Mouse (Mus musculus) midbrain, postnatal 0 days (tissue): ENCODE results near the gene Pter. TPM values are rescaled to one million over a fixed set of nuclear protein-coding genes. Genes with fewer than 3 reads are reported as not detected.

Experiments used
- ATAC-seq: fragments of 200-750 bp; cut with Nextera tagmentation; 2 replicates; pipeline ENCODE4 v1.8.0; 2017; ENCODE audit warnings: moderate number of reproducible peaks, mild to moderate bottlenecking, moderate TSS enrichment, moderate library complexity; ENCODE audit not compliant: low FRiP score
- DNase-seq: peaks from one replicate; pipeline ENCODE4 v3.0.0-alpha.2; 2015; ENCODE audit warnings: low spot score
- H3K27ac ChIP-seq: fragments of 300-500 bp; sonication (generic); 2 replicates; pipeline ENCODE4 v1.5.1; 2014; ENCODE audit warnings: low read depth, mild to moderate bottlenecking, low read length, mixed read lengths
- H3K27me3 ChIP-seq: fragments of 300-500 bp; sonication (generic); 2 replicates; pipeline ENCODE4 v1.6.1; 2014; ENCODE audit warnings: low read length, control low read depth, mixed read lengths; ENCODE audit not compliant: insufficient read depth
- H3K36me3 ChIP-seq: fragments of 300-500 bp; sonication (generic); 2 replicates; pipeline ENCODE4 v1.6.1; 2014; ENCODE audit warnings: low read length, control low read depth, mixed read lengths; ENCODE audit not compliant: insufficient read depth
- H3K4me1 ChIP-seq: fragments of 300-500 bp; sonication (generic); 2 replicates; pipeline ENCODE4 v1.6.1; 2014; ENCODE audit warnings: mild to moderate bottlenecking, control low read depth, antibody characterized with exemption, low read length, mixed read lengths; ENCODE audit not compliant: insufficient read depth
- H3K4me2 ChIP-seq: fragments of 300-500 bp; sonication (generic); 2 replicates; pipeline ENCODE4 v1.6.1; 2014; ENCODE audit warnings: low read depth, mild to moderate bottlenecking, low read length, mixed read lengths; ENCODE audit not compliant: poor library complexity, severe bottlenecking
- H3K4me3 ChIP-seq: fragments of 300-500 bp; sonication (generic); 2 replicates; pipeline ENCODE4 v1.5.1; 2014; ENCODE audit warnings: low read depth, mild to moderate bottlenecking, low read length, moderate library complexity
- H3K9ac ChIP-seq: fragments of 300-500 bp; sonication (generic); replicated peaks from 2 replicates; pipeline ENCODE4 v1.6.1; 2014; ENCODE audit warnings: mild to moderate bottlenecking, low read length, moderate library complexity, mixed read lengths; ENCODE audit not compliant: poor library complexity, severe bottlenecking
- H3K9me3 ChIP-seq: fragments of 300-500 bp; sonication (generic); 2 replicates; pipeline ENCODE4 v1.6.1; 2016; ENCODE audit warnings: low read length, control low read depth
- CTCF ChIP-seq: IDR thresholded peaks from 2 replicates; pipeline ENCODE4 v1.5.1; 2016; ENCODE audit warnings: antibody characterized with exemption, mild to moderate bottlenecking
- WGBS: fragments of 180-500 bp; shearing (Covaris S2); extraction: QIAGEN DNeasy Blood & Tissue Kit; methylation state at CpG from one replicate; pipeline ENCODE4 v1.1.7; 2014; 5-methylcytosine and 5-hydroxymethylcytosine counted together
- polyA plus RNA-seq: library from polyadenylated mRNA; unstranded; fragments of >200 nt; fragmentation: Nextera tagmentation; extraction: Ambion mirVana; gene quantifications from 2 replicates; pipeline ENCODE4 v1.2.1, GENCODE M21; 2015
- total RNA-seq: library from RNA; depleted of rRNA; stranded (reverse); fragments of >200 nt; gene quantifications from 2 replicates; pipeline ENCODE4 v1.2.3, GENCODE M21; 2014; rRNA removed

Gene Pter
- total RNA-seq (4.8 and 6.1 TPM in 2 replicates), polyA plus RNA-seq (3.8 and 3.9 TPM in 2 replicates)

DNA sequence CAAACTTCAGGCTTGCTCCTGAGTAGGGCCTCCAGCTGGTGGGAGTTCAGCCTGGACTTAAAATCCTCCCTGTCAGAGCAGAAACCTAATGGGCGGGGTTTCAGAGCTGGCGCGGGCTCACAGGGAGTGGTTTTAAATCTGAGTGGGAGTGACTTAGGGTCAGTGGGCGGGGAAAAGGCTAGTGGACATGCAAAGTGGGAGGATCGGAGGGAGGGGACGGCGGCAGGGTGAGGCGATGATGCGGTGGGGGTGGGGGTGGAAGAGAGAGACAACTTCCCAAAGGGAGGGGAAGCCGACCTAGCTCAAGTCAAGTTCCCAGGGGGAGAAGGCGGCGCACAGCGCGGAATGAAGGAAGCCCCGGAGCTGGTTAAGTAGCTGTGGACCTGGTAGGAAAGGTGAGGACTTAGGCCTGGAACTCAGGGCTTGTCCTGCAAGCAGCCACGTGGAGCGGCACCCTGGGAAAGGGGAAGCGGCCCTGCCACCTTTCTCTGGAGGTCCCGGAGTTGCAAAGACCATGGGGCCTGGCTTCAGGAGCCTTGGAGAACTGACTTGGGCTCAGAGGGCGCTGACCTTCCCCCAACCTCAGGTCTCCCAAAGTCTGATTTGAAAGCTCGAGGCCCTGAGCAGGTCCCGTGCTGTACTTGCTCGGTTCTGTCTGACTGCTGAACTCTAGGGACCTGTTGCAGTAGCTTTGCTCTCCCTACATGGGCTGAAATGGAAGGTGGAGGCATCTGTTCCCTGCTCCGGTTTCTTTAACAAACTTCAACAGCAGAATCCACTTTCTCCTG lies at the start of gene Pter:
Gene Pter (plus strand): TSS at position 238 of the 788 bp plus-strand sequence.
- DNase-seq (peak; percentile 82), ATAC-seq (peak; percentile 84)
- peak within 1 kb of the TSS; percentile 47 for H3K4me2 ChIP-seq
- no peaks in the 10 kb centered on the region for H3K36me3 ChIP-seq
- H3K4me1 ChIP-seq, result no peaks in the 10 kb centered on the region
- peak within 1 kb of the TSS; percentile 34; the same call in 1 of the 2 replicates for H3K9ac ChIP-seq
- H3K27me3 ChIP-seq, result no peaks in the 10 kb centered on the region
- 3% methylated on average over 24 of the region's 24 CpGs for whole genome bisulfite sequencing
- H3K9me3 ChIP-seq, result no peaks in the 10 kb centered on the region
- no peak for TF ChIP-seq CTCF
- peak within 1 kb of the TSS; percentile 30 for H3K4me3 ChIP-seq
- H3K27ac ChIP-seq, result no peak within 1 kb of the TSS

DNA sequence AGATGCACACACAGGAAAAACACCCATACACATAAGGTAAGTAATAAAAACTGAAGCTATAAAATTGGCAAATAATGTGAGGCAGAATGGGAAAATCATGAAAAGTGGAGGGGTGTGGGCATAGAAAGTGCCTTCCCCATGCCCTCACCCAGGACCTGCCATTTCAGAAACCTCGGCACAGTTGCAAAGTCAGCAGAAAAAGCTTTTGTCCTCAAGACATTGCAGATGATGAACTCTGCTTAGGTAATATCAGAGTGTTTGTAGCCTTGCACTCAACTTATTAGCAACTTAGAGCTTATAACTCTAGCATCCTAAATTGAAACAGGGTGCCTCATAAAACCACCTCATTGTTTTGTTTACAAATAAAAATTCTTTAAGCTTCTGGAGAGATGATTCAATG lies 49.6 kb upstream of the Pter start:
- ATAC-seq (no peak), DNase-seq (no peak)
- TF ChIP-seq CTCF, result no peak
- H3K4me2 ChIP-seq, result no peak overlapping the region
- no peaks in the 10 kb centered on the region for H3K27me3 ChIP-seq
- 56% methylated on average over 1 of the region's 1 CpGs for WGBS
- no peaks in the 10 kb centered on the region for H3K9me3 ChIP-seq
- no peaks in the 10 kb centered on the region for H3K4me1 ChIP-seq
- no peaks in the 10 kb centered on the region for H3K36me3 ChIP-seq
- no peak overlapping the region for H3K4me3 ChIP-seq
- no peak overlapping the region for H3K9ac ChIP-seq
- H3K27ac ChIP-seq, result no peak overlapping the region

- Histone ChIP-seq H3K4me1 (no peaks in the 10 kb centered on the region), H3K4me3 (no peak overlapping the region), H3K4me2 (no peak overlapping the region), H3K27ac (no peak overlapping the region), H3K9me3 (no peaks in the 10 kb centered on the region), H3K36me3 (no peaks in the 10 kb centered on the region), H3K9ac (no peak overlapping the region), H3K27me3 (no peaks in the 10 kb centered on the region)
- no peak for ATAC-seq
- no peak for TF ChIP-seq CTCF
- WGBS, result 82% methylated on average over 2 of the region's 2 CpGs
- DNase-seq, result no peak
Measured at GRCm38 (mm10) chr2:12879492-12879891, 44.3 kb upstream of the Pter start.

DNA sequence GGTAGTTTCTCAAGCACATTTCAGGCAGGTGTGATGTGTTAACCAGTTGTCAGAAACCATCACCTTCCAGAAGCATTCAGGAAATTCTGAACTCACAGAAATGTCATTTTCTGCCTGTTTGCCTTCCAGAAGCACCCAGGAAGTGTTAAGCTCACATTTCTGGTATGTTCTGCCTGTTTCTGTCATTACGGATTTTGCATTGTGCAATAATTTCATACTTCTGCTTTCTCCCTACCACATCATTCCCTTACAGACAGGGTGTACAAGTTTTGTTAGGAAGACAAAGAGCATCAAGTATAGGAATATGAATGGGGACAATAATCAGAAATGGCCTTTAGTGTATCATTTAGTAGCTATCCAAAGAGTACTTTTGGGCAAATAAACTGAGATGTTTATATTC lies 42.8 kb upstream of the Pter start:
- H3K27ac ChIP-seq, result no peak overlapping the region
- DNase-seq, result no peak
- H3K4me1 ChIP-seq, result no peaks in the 10 kb centered on the region
- no peak for TF ChIP-seq CTCF
- 93% methylated on average over 1 of the region's 1 CpGs for WGBS
- no peaks in the 10 kb centered on the region for H3K27me3 ChIP-seq
- no peaks in the 10 kb centered on the region for H3K36me3 ChIP-seq
- ATAC-seq, result no peak
- no peak overlapping the region for H3K4me2 ChIP-seq
- H3K4me3 ChIP-seq, result no peak overlapping the region
- H3K9me3 ChIP-seq, result no peaks in the 10 kb centered on the region
- H3K9ac ChIP-seq, result no peak overlapping the region

GRCm38 (mm10) chr2:12883276-12883914 lies 40.4 kb upstream of the Pter start:
- 66% methylated on average over 10 of the region's 10 CpGs for WGBS
- Histone ChIP-seq H3K9me3 (no peaks in the 10 kb centered on the region), H3K27ac (no peak overlapping the region)

GRCm38 (mm10) chr2:12887015-12887414 lies 36.8 kb upstream of the Pter start:
- no peak overlapping the region for H3K4me2 ChIP-seq
- peak; percentile 7 for DNase-seq
- H3K9me3 ChIP-seq, result no peaks in the 10 kb centered on the region
- no peaks in the 10 kb centered on the region for H3K27me3 ChIP-seq
- no peak overlapping the region for H3K9ac ChIP-seq
- 79% methylated on average over 2 of the region's 2 CpGs for WGBS
- H3K4me1 ChIP-seq, result no peaks in the 10 kb centered on the region
- no peak for ATAC-seq
- no peak overlapping the region for H3K4me3 ChIP-seq
- H3K27ac ChIP-seq, result no peak overlapping the region
- H3K36me3 ChIP-seq, result no peaks in the 10 kb centered on the region
- TF ChIP-seq CTCF, result no peak

More at GRCm38 (mm10) chr2:12883276-12883914, 40.4 kb upstream of the Pter start:
- Histone ChIP-seq H3K4me1 (no peaks in the 10 kb centered on the region), H3K9ac (no peak overlapping the region), H3K4me3 (no peak overlapping the region), H3K4me2 (no peak overlapping the region), H3K36me3 (no peaks in the 10 kb centered on the region), H3K27me3 (no peaks in the 10 kb centered on the region)
- ATAC-seq (peak; percentile 69; the same call in 1 of the 2 replicates), DNase-seq (peak; percentile 78)
- no peak for TF ChIP-seq CTCF
